Mouse (Mus musculus) MEL (cell line): ENCODE data around the gene Adprh.

Experiments
- BHLHE40 ChIP-seq: IDR thresholded peaks from 2 replicates; pipeline ENCODE4 v1.6.1; 2012; ENCODE audit warnings: low read depth, mild to moderate bottlenecking, inconsistent platforms, low read length, improper control_type of control experiment, borderline replicate concordance
- CHD2 ChIP-seq: IDR thresholded peaks from 2 replicates; pipeline ENCODE4 v1.6.1; 2011; ENCODE audit warnings: low read length, improper control_type of control experiment
- CTCF ChIP-seq, 3 experiments: IDR thresholded peaks in 2 of 3; conservative IDR thresholded peaks in 1 of 3; 2 replicates each; pipeline ENCODE4 v1.5.1; 2011 to 2012; ENCODE audit warnings: low read length in 3 of 3, low read depth in 2 of 3, mild to moderate bottlenecking in 2 of 3, improper control_type of control experiment in 1 of 3, inconsistent platforms in 1 of 3, mixed read lengths in 1 of 3, moderate library complexity in 1 of 3; ENCODE audit not compliant: control insufficient read depth in 1 of 3, insufficient read depth in 1 of 3, poor library complexity in 1 of 3, severe bottlenecking in 1 of 3
- GABPA ChIP-seq: IDR thresholded peaks from 2 replicates; pipeline ENCODE4 v1.6.1; 2012; ENCODE audit warnings: low read depth, mild to moderate bottlenecking, inconsistent platforms, low read length, improper control_type of control experiment, moderate library complexity
- GATA1 ChIP-seq: IDR thresholded peaks from 2 replicates; pipeline ENCODE4 v1.6.1; 2011; ENCODE audit warnings: low read depth, low read length, improper control_type of control experiment
- HCFC1 ChIP-seq: IDR thresholded peaks from 2 replicates; pipeline ENCODE4 v1.6.1; 2012; ENCODE audit warnings: low read depth, mild to moderate bottlenecking, inconsistent platforms, low read length, improper control_type of control experiment, moderate library complexity
- MAX ChIP-seq: IDR thresholded peaks from 2 replicates; pipeline ENCODE4 v1.6.1; 2011; ENCODE audit warnings: low read length, improper control_type of control experiment
- NRF1 ChIP-seq: IDR thresholded peaks from 2 replicates; pipeline ENCODE4 v1.6.1; 2014; ENCODE audit warnings: low read depth, mild to moderate bottlenecking, inconsistent platforms, low read length, improper control_type of control experiment, moderate library complexity; ENCODE audit not compliant: poor library complexity, insufficient read depth, severe bottlenecking
- POLR2A ChIP-seq, 2 experiments: IDR thresholded peaks; 2 replicates each; pipeline ENCODE4 v1.6.1; 2011 to 2012; ENCODE audit warnings: low read length in 2 of 2, mild to moderate bottlenecking in 2 of 2, control low read depth in 1 of 2, improper control_type of control experiment in 1 of 2, low read depth in 1 of 2, moderate library complexity in 1 of 2; ENCODE audit not compliant: control insufficient read depth in 1 of 2, insufficient read depth in 1 of 2, poor library complexity in 1 of 2
- POLR2AphosphoS2 ChIP-seq: IDR thresholded peaks from 2 replicates; pipeline ENCODE4 v1.6.1; 2011; ENCODE audit warnings: low read length, improper control_type of control experiment
- TBP ChIP-seq: IDR thresholded peaks from 2 replicates; pipeline ENCODE4 v1.8.0; 2011; ENCODE audit warnings: low read depth, low read length, improper control_type of control experiment
- TCF12 ChIP-seq: IDR thresholded peaks from 2 replicates; pipeline ENCODE4 v1.6.1; 2014; ENCODE audit warnings: low read depth, mild to moderate bottlenecking, inconsistent platforms, low read length, improper control_type of control experiment, moderate library complexity

DNA sequence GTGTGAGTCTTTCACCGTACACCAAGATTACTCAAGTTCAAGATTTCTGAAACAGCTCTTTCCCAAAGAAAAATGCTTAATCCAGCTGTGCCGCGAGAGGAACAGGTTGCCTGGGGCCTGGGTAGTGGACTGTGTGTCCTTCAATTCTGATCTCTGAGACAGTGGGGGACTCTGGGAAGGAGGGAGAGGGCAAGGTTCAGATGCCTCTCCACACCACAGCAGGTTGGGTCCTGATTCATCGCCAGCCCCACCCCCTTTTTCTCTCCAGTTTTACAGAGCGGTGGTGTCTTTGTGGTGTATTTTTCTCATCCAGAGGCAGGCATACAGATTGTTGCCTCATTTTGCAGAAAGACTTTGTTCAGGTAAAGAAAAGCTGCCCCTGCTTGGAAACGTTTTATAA is 54.2 kb downstream of the Adprh start:
- TF ChIP-seq POLR2AphosphoS2 = no peak
- TF ChIP-seq CTCF (IDR thresholded peaks at IDR 0.05 in 2 of 3, conservative IDR thresholded peaks at IDR 0.05 in 1 of 3; ENCODE audit: control insufficient read depth in 1 of 3, insufficient read depth in 1 of 3, low read depth in 2 of 3, low read length in 3 of 3, poor library complexity in 1 of 3, severe bottlenecking in 1 of 3) = no peak
- TF ChIP-seq HCFC1 = no peak
- no peak for TF ChIP-seq TCF12
- TF ChIP-seq GATA1 = no peak
- no peak for TF ChIP-seq TBP
- TF ChIP-seq NRF1 = no peak
- TF ChIP-seq CHD2 = no peak
- no peak for TF ChIP-seq MAX
- no peak for TF ChIP-seq POLR2A (IDR thresholded peaks at IDR 0.05; ENCODE audit: control insufficient read depth in 1 of 2, insufficient read depth in 1 of 2, low read depth in 1 of 2, low read length in 2 of 2, poor library complexity in 1 of 2)
- no peak for TF ChIP-seq BHLHE40
- no peak for TF ChIP-seq GABPA
